ENCODE assay signal across 8 mouse cellular contexts in the genomic region with DNA sequence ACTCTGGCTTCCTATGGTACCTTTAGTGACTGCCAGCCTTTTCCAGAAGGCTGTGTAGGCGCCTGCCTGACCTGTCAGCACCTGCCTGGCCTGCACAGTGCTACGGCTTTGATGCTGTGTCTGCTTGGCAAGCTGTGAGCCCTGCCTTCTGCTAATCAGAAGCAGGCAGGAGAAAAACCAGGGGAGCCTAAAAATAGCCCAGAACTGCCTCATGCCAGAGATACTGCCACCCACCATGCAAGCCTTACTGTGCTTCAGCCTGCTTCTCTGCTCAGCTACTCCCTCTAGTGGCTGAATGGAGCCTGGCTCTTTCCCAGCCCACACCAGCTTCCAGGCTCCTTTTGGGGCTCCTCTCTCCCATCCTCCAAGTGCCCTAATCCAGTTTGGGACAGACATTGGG. TPM values are rescaled to one million over a fixed set of nuclear protein-coding genes. Genes with fewer than 3 reads are reported as not detected.
DNase-seq lines count a peak whose midpoint lies in the region; ATAC-seq lines count a peak whose summit lies in the region.

No protein-coding gene starts in this region.

- H3K36me3 ChIP-seq in hindbrain, embryonic 14.5 days (replicated peaks; ENCODE audit: control insufficient read depth, insufficient read depth): peaks cover 96% of the 10 kb centered on the region

- H3K27me3 ChIP-seq in hindbrain, embryonic 14.5 days (ENCODE audit: control insufficient read depth, insufficient read depth, low read length): no peaks in the 10 kb centered on the region

- H3K27ac ChIP-seq in hindbrain, embryonic 14.5 days: no peak overlapping the region

- no peaks in the 10 kb centered on the region for H3K4me1 ChIP-seq in hindbrain, embryonic 14.5 days (replicated peaks; ENCODE audit: control insufficient read depth, insufficient read depth, low read length)

- no peak overlapping the region for H3K4me3 ChIP-seq in hindbrain, embryonic 14.5 days (replicated peaks; ENCODE audit: low read length)

- DNase-seq in T-cell, adult 2 months (ENCODE audit: low spot score): peak; percentile 57
- peak; percentile 96 for DNase-seq in cerebellum, postnatal 25 days
- DNase-seq in frontal cortex, postnatal 36 days (ENCODE audit: low spot score in 2 of 2): peak; percentile 90 to 94
- DNase-seq in hindbrain, embryonic 14.5 days (ENCODE audit: low spot score): peak; percentile 77
- DNase-seq in left cerebral cortex, adult 11 months (ENCODE audit: low spot score): peak; percentile 92
- DNase-seq in lung, postnatal 25 days (ENCODE audit: low spot score): peak; percentile 70
- peak; percentile 85 for DNase-seq in retina, embryonic 14.5 days (ENCODE audit: low spot score)
- DNase-seq in thymus, postnatal 4 days: peak; percentile 81

- H3K4me2 ChIP-seq in hindbrain, embryonic 14.5 days (replicated peaks): no peak overlapping the region

- WGBS in hindbrain, embryonic 14.5 days: 73% methylated on average over 2 of the region's 2 CpGs

- no peak overlapping the region for H3K9ac ChIP-seq in hindbrain, embryonic 14.5 days

- ATAC-seq in hindbrain, embryonic 14.5 days (ENCODE audit: low FRiP score): peak; percentile 31; the same call in 1 of the 2 replicates

- no peaks in the 10 kb centered on the region for H3K9me3 ChIP-seq in hindbrain, embryonic 14.5 days (ENCODE audit: control insufficient read depth, low read length)

RNA-seq across cellular contexts. Expression of a gene that starts 19.5 kb away (rescaled TPM):
- polyA plus RNA-seq in hindbrain, embryonic 14.5 days (2014; fragmentation: Nextera tagmentation; extraction: Ambion mirVana): 22.4 and 23.8 TPM in 2 replicates

RNA-seq across cellular contexts. Expression of a gene that starts 23.4 kb away (rescaled TPM):
- polyA plus RNA-seq in hindbrain, embryonic 14.5 days (2014; fragmentation: Nextera tagmentation; extraction: Ambion mirVana): 55.6 and 62.9 TPM in 2 replicates

RNA-seq across cellular contexts. Expression of a gene that starts 23.9 kb away (rescaled TPM):
- 117 and 123 TPM in 2 replicates for polyA plus RNA-seq in hindbrain, embryonic 14.5 days (2014; fragmentation: Nextera tagmentation; extraction: Ambion mirVana)

RNA-seq across cellular contexts. Expression of a gene that starts 30.5 kb away (rescaled TPM):
- 0.16 TPM in 1 of 2 replicates, not detected in the other for polyA plus RNA-seq in hindbrain, embryonic 14.5 days (2014; fragmentation: Nextera tagmentation; extraction: Ambion mirVana)

RNA-seq across cellular contexts. Expression of a gene that starts 32.5 kb away (rescaled TPM):
- polyA plus RNA-seq in hindbrain, embryonic 14.5 days (2014; fragmentation: Nextera tagmentation; extraction: Ambion mirVana): 112 and 114 TPM in 2 replicates
